Mouse (Mus musculus): ENCODE results near the gene Cpsf4l. TPM values are rescaled to one million over a fixed set of nuclear protein-coding genes. Genes with fewer than 3 reads are reported as not detected.

The Cpsf4l gene
- polyA plus RNA-seq, 1 experiment: 0.29 TPM

DNA sequence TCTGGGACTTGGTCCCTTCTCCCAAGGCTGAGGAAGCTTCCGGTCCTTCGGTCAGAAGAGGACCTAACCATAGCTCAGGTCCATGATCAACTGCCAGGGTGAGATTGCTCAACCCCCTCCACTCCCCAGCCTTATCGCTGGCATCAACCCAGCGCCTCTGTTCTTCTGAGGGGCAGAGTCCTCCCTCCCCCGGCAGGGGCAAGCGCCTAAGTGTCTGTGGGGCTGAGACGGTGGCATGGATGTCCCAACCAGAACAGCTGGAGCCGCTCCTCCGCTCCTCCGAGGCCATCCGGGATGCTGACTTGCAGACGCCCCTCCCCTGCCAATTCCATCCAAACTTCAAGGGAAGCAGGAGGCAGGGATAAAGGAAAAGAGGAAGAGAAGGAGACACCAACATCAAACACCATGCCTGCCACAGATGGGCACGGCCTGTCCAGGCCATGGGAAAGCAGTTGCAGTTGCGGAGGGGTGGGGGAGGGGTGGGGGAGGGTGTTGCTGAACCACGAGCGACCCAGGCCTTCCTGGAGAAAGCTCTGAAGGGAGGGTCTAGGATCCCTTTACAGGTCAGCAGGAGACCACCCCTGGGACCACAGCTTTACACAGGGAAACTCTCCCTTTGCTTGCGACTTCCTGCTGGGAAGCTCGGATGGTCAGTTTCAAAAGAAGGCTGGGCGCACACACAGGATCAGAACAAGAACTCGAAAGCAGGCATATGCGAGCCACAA, 39.1 kb upstream of the Cpsf4l start:
- DNase-seq (ENCODE audit: low read depth): peak; percentile 43
- TF ChIP-seq CTCF (IDR thresholded peaks at IDR 0.05; ENCODE audit: borderline replicate concordance, extremely low read depth, insufficient read depth, insufficient read length) (no peak), POLR2A (IDR thresholded peaks at IDR 0.05; ENCODE audit: borderline replicate concordance, extremely low read depth, insufficient read depth, insufficient read length, poor library complexity, severe bottlenecking) (no peak)

DNA sequence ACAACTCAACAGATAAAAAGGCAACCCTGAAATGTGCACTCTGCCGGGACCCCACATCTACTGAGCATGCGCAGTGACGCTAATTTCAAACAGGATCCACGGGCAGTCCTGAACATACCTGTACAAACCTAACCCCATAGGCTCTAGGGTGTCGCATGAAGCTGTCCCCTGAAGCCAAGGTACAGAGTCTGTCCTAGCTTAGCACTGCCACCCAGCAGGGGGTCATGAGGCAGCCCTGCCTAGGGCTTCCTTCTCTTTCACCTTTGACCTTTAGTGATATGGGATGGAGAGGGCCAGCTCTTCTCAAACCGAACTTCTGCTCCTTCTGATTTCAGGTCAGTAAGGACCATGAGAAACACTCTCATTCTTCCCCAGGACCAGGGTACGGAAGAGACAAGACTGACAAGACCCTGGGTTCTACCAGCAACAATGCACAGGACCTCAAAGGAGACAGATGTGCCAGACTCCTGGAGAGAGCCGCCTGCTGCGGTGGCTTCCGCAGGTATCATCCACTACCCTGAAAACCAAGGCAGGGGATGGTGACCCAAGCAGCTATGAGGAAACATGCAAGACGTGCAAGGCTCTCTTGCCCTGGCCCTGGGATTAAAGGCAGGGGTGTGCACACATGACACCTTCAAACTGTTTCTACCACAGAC, 38.0 kb upstream of the Cpsf4l start:
- DNase-seq (ENCODE audit: low read depth): no peak
- TF ChIP-seq POLR2A (IDR thresholded peaks at IDR 0.05; ENCODE audit: borderline replicate concordance, extremely low read depth, insufficient read depth, insufficient read length, poor library complexity, severe bottlenecking) (no peak), CTCF (IDR thresholded peaks at IDR 0.05; ENCODE audit: borderline replicate concordance, extremely low read depth, insufficient read depth, insufficient read length) (no peak)

DNA sequence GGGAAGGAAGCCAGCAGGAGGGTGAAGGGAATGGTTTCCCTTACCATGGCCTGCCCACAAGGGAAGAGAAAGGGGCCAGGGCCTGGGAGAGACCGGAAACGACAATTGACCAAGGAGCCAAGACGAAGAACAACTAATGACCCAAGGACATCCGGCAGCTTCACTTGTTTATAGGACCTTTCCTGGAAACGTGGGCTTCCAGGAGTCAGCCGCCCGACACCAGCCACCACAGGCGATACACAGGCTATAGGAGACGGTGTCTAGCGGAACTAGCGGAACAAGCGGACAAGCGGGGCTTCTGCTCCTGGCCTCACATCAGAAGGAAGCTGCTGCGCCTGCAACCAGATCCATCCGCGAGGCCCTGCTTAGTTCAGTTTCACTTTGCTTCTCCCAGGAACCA, 37.2 kb upstream of the Cpsf4l start:
- peak; percentile 82 for DNase-seq (ENCODE audit: low read depth)
- TF ChIP-seq CTCF (IDR thresholded peaks at IDR 0.05; ENCODE audit: borderline replicate concordance, extremely low read depth, insufficient read depth, insufficient read length) (no peak), POLR2A (IDR thresholded peaks at IDR 0.05; ENCODE audit: borderline replicate concordance, extremely low read depth, insufficient read depth, insufficient read length, poor library complexity, severe bottlenecking) (no peak)

DNA sequence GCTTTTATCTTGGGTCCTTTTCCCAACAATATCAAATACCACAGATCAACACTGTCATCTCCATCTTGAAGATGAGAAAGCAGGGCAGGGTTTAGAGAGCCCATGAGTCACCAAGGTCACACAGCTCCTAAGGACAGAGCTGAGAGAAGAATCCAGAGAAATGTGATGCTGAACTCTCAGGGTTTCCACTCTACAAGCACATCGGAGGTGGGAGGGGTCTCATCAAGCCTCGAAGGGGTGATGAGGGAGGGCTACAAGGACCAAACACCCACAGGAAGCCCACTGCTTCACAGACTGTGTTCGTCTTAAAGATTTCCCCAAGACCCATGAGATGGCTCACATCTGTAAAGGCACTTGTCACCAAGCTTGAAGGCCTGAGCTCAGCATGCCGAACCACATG, 36.1 kb upstream of the Cpsf4l start:
- no peak for TF ChIP-seq POLR2A (IDR thresholded peaks at IDR 0.05; ENCODE audit: borderline replicate concordance, extremely low read depth, insufficient read depth, insufficient read length, poor library complexity, severe bottlenecking)
- no peak for TF ChIP-seq CTCF (IDR thresholded peaks at IDR 0.05; ENCODE audit: borderline replicate concordance, extremely low read depth, insufficient read depth, insufficient read length)
- DNase-seq (ENCODE audit: low read depth): no peak

DNA sequence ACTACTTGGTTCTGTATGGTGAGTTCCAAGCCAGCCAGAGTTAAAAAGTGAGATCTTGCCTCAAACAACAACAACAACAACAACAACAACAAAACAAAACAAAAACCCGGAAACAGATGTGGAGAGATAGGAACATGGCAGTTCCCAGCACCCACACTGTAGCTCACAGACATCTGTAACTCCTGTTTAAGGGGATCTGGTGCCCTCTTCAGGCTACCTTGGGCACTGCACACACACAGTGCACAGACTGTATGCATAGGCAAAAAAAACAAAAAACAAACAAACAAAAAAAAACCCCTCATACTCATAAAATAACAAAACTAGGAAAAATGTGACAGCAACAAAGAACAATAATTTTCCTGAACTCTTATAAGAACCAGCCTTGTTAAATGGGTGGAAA, 33.2 kb upstream of the Cpsf4l start:
- no peak for DNase-seq (ENCODE audit: low read depth)
- TF ChIP-seq POLR2A (IDR thresholded peaks at IDR 0.05; ENCODE audit: borderline replicate concordance, extremely low read depth, insufficient read depth, insufficient read length, poor library complexity, severe bottlenecking) (no peak), CTCF (IDR thresholded peaks at IDR 0.05; ENCODE audit: borderline replicate concordance, extremely low read depth, insufficient read depth, insufficient read length) (peak; percentile 31; the same call in 1 of the 2 replicates)

DNA sequence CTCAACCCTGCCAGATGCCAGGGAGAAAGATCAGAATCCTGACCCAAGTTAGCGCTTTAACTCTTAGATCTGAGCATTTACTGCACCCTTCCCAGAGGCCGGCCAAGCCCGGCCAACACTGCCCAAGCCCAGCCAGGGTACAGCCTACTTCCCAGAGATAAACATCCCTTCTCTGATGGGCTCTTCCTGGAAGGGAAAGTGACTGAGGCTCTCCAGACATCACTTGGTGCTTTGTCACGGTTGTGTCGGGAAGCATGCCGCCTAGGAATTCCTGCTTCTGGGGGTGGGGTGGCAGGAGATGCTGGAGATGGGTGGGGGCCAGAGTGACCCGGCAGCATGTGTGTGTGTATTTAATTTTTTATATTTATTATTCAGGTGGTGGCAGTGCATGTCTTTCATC, 30.3 kb upstream of the Cpsf4l start:
- TF ChIP-seq POLR2A (IDR thresholded peaks at IDR 0.05; ENCODE audit: borderline replicate concordance, extremely low read depth, insufficient read depth, insufficient read length, poor library complexity, severe bottlenecking) (no peak), CTCF (IDR thresholded peaks at IDR 0.05; ENCODE audit: borderline replicate concordance, extremely low read depth, insufficient read depth, insufficient read length) (no peak)
- no peak for DNase-seq (ENCODE audit: low read depth)

DNA sequence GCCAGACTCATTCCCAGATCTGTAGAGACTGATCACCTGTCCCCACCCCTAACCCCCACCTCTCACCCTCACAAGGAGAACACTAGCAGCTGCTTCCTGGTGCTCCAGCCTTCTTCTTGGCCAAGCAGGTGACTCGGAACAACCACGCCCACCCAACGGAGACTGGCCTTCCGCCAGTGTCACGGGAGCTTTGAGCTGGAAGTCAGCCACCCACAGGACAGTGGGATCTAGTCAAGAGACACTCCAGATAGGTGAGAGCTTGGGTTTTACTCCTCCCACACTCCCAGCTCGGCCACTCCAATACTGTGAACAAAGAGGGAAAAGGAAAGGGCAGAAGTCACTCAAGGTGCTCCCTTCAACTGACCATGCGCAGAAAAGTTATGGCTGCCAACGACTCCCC, 29.4 kb upstream of the Cpsf4l start:
- TF ChIP-seq CTCF (IDR thresholded peaks at IDR 0.05; ENCODE audit: borderline replicate concordance, extremely low read depth, insufficient read depth, insufficient read length) (no peak), POLR2A (IDR thresholded peaks at IDR 0.05; ENCODE audit: borderline replicate concordance, extremely low read depth, insufficient read depth, insufficient read length, poor library complexity, severe bottlenecking) (no peak)
- DNase-seq (ENCODE audit: low read depth): no peak

DNA sequence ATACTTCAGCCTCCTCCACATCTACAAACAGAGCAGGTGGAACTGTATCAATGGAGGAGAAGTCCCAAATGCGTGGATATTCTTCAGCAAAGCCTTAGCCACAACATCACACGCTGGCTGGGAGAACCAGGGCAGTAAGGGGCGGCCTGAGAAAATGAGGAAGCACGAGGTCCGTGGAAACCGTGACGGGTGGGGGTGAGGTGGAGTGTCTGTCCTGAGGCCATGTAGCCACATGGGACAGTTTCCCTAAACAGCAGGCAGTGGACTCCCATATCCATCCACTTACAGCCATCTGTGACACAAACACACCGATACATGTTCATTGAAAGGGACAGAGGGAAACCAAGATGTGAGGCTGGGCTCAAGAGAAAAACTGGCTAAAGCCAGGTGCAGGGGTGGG, 28.1 kb upstream of the Cpsf4l start:
- DNase-seq (ENCODE audit: low read depth): no peak
- no peak for TF ChIP-seq CTCF (IDR thresholded peaks at IDR 0.05; ENCODE audit: borderline replicate concordance, extremely low read depth, insufficient read depth, insufficient read length)
- no peak for TF ChIP-seq POLR2A (IDR thresholded peaks at IDR 0.05; ENCODE audit: borderline replicate concordance, extremely low read depth, insufficient read depth, insufficient read length, poor library complexity, severe bottlenecking)

DNA sequence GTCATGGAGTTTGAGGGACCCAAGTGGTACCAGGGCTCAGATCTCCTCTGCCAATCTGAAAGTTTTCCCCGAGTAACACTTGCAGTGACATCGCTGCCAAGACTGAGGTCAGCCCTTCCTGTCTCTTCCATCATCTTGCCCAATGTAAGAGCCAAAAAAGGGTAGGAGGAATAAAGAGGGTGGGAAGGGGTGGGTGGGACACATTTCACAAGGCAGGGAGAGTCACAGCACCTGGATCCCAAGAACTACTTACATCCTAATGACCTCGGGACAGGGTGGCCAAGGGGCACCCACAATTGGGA, 27.7 kb upstream of the Cpsf4l start:
- DNase-seq (ENCODE audit: low read depth): no peak
- no peak for TF ChIP-seq POLR2A (IDR thresholded peaks at IDR 0.05; ENCODE audit: borderline replicate concordance, extremely low read depth, insufficient read depth, insufficient read length, poor library complexity, severe bottlenecking)
- TF ChIP-seq CTCF (IDR thresholded peaks at IDR 0.05; ENCODE audit: borderline replicate concordance, extremely low read depth, insufficient read depth, insufficient read length): no peak

DNA sequence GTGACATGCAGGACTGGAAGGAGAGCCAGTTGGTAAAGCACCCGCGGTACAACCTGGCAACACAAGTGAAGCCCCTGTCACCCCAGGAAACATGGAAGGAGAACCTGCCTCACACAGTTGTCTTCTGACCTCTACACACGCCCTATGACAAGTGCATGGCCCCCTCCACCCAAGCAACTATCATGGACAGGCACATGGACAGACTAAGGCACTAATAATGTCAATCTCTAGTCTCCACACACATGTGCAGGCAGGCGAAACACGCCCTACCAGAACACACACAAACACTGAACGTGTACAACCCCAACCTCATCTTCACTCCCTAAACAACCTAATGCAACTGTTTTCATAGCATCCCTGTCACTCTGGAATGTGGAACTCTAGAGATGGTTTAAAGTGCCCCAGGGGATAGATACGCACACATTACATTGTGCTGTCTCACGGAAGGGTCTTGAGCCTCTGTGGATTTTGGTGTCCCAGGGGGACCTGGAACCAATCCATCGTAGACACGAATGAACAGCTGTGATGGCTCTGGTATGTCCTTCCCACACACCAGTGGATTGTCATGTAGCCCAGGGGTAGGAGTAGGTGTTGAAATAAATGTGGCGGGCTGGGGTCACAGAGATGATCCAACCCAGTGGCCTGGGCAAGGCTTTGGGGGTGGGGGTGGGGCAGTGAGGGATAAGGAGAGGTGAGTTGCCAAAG, 27.2 kb upstream of the Cpsf4l start:
- TF ChIP-seq CTCF (IDR thresholded peaks at IDR 0.05; ENCODE audit: borderline replicate concordance, extremely low read depth, insufficient read depth, insufficient read length): no peak
- no peak for TF ChIP-seq POLR2A (IDR thresholded peaks at IDR 0.05; ENCODE audit: borderline replicate concordance, extremely low read depth, insufficient read depth, insufficient read length, poor library complexity, severe bottlenecking)
- DNase-seq (ENCODE audit: low read depth): no peak

DNA sequence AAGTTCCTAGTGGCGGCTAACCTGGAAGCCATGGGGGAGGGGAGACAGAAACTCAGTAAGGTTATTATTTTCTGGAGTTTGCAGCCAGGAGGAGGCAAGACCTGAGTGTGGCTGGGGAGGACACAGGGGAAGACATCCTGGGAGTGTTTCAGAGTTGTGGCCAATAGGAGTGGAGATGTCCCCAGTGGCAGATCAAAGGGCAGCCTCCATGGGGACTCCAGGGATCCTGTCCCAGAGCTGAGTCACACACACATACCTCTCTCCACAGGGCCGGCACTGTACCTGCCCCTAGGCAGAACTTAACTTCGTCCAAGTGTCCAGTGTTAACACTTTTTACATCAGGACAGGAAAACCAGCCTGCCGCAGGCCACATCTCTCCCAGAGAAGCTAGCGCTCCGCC, 25.3 kb upstream of the Cpsf4l start:
- no peak for DNase-seq (ENCODE audit: low read depth)
- no peak for TF ChIP-seq CTCF (IDR thresholded peaks at IDR 0.05; ENCODE audit: borderline replicate concordance, extremely low read depth, insufficient read depth, insufficient read length)
- no peak for TF ChIP-seq POLR2A (IDR thresholded peaks at IDR 0.05; ENCODE audit: borderline replicate concordance, extremely low read depth, insufficient read depth, insufficient read length, poor library complexity, severe bottlenecking)

Data from brain, embryonic 14.5 days (tissue).